Mouse (Mus musculus): ENCODE data around the gene Usp50.

- TF ChIP-seq POLR2A (IDR thresholded peaks at IDR 0.05; ENCODE audit: borderline replicate concordance, extremely low read depth, insufficient read depth, insufficient read length, poor library complexity, severe bottlenecking) (no peak), CTCF (IDR thresholded peaks at IDR 0.05; ENCODE audit: borderline replicate concordance, extremely low read depth, insufficient read depth, insufficient read length) (no peak)
Observed at GRCm38 (mm10) chr2:126735339-126736073, 47.8 kb downstream of the Usp50 start.
